24 mouse cellular contexts compared by ENCODE assay signal in the genomic region with DNA sequence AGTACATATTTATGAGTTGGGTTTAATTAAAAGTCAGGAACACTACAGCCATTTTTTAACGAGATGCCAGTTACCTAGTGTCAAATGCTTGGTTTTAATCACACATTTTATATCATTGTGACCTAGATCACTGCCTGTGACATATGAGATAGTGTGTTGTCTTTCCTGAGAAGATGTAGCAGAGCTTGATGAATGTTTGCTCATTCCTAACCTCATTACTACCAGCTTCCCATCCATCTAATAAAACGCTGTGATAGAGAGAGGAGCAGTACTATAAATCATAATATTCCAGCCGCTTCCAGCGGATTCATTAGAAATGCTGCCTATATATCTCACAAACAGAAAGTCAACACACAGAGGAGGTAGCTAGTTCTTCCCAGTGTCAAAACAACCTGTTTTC.
DNase-seq lines count a peak whose midpoint lies in the region; ATAC-seq lines count a peak whose summit lies in the region.
"Had no signal": no experiment of that assay in that cellular context is flagged by ENCODE, and none has a peak within 500 bp of the region (broad histone marks: within the 10 kb centered on the region; RNA-seq: fewer than 3 reads in every experiment).

No protein-coding gene starts in this region.

- H3K27ac ChIP-seq in hindbrain, embryonic 15.5 days (replicated peaks): no peak overlapping the region
- H3K27ac ChIP-seq in hindbrain, embryonic 12.5 days: no peak overlapping the region
- H3K27ac ChIP-seq in midbrain, embryonic 11.5 days (ENCODE audit: low read depth, low read length): no peak overlapping the region
- H3K27ac ChIP-seq in midbrain, embryonic 15.5 days: no peak overlapping the region
- H3K27ac ChIP-seq in neural tube, embryonic 12.5 days: no peak overlapping the region
- H3K27ac ChIP-seq in neural tube, embryonic 15.5 days (replicated peaks): no peak overlapping the region
- H3K27ac ChIP-seq in neural tube, embryonic 14.5 days (ENCODE audit: low read depth, low read length): no peak overlapping the region
- H3K27ac ChIP-seq: embryonic facial prominence, embryonic 10.5 days; embryonic facial prominence, embryonic 12.5 days; forebrain, embryonic 13.5 days had no signal

- no peaks in the 10 kb centered on the region for H3K9me3 ChIP-seq in hindbrain, embryonic 15.5 days
- H3K9me3 ChIP-seq in hindbrain, embryonic 12.5 days (replicated peaks): no peaks in the 10 kb centered on the region
- no peaks in the 10 kb centered on the region for H3K9me3 ChIP-seq in midbrain, embryonic 11.5 days (ENCODE audit: control insufficient read depth, low read length)
- no peaks in the 10 kb centered on the region for H3K9me3 ChIP-seq in midbrain, embryonic 15.5 days
- H3K9me3 ChIP-seq in neural tube, embryonic 12.5 days: no peaks in the 10 kb centered on the region
- no peaks in the 10 kb centered on the region for H3K9me3 ChIP-seq in neural tube, embryonic 15.5 days (replicated peaks)
- no peaks in the 10 kb centered on the region for H3K9me3 ChIP-seq in neural tube, embryonic 14.5 days (ENCODE audit: control insufficient read depth, low read length)
- H3K9me3 ChIP-seq: embryonic facial prominence, embryonic 10.5 days; embryonic facial prominence, embryonic 12.5 days; forebrain, embryonic 13.5 days; G1E had no signal

- H3K4me3 ChIP-seq in hindbrain, embryonic 15.5 days: no peak overlapping the region
- H3K4me3 ChIP-seq in hindbrain, embryonic 12.5 days: no peak overlapping the region
- no peak overlapping the region for H3K4me3 ChIP-seq in midbrain, embryonic 11.5 days (ENCODE audit: low read depth, low read length)
- H3K4me3 ChIP-seq in midbrain, embryonic 15.5 days: no peak overlapping the region
- no peak overlapping the region for H3K4me3 ChIP-seq in neural tube, embryonic 12.5 days
- H3K4me3 ChIP-seq in neural tube, embryonic 15.5 days (replicated peaks): no peak overlapping the region
- H3K4me3 ChIP-seq in neural tube, embryonic 14.5 days (ENCODE audit: low read depth, low read length): no peak overlapping the region
- H3K4me3 ChIP-seq: embryonic facial prominence, embryonic 10.5 days; embryonic facial prominence, embryonic 12.5 days; forebrain, embryonic 13.5 days had no signal

- H3K4me1 ChIP-seq in hindbrain, embryonic 15.5 days (replicated peaks): no peaks in the 10 kb centered on the region
- no peaks in the 10 kb centered on the region for H3K4me1 ChIP-seq in hindbrain, embryonic 12.5 days
- H3K4me1 ChIP-seq in midbrain, embryonic 11.5 days (ENCODE audit: control insufficient read depth, insufficient read depth, low read length): no peaks in the 10 kb centered on the region
- no peaks in the 10 kb centered on the region for H3K4me1 ChIP-seq in midbrain, embryonic 15.5 days
- H3K4me1 ChIP-seq in neural tube, embryonic 12.5 days: no peaks in the 10 kb centered on the region
- no peaks in the 10 kb centered on the region for H3K4me1 ChIP-seq in neural tube, embryonic 15.5 days
- H3K4me1 ChIP-seq in neural tube, embryonic 14.5 days (ENCODE audit: control insufficient read depth, insufficient read depth, low read length): no peaks in the 10 kb centered on the region
- H3K4me1 ChIP-seq: embryonic facial prominence, embryonic 10.5 days; embryonic facial prominence, embryonic 12.5 days; forebrain, embryonic 13.5 days had no signal

- H3K4me2 ChIP-seq in hindbrain, embryonic 15.5 days: no peak overlapping the region
- H3K4me2 ChIP-seq in hindbrain, embryonic 12.5 days (replicated peaks): no peak overlapping the region
- H3K4me2 ChIP-seq in midbrain, embryonic 11.5 days: no peak overlapping the region
- H3K4me2 ChIP-seq in midbrain, embryonic 15.5 days: no peak overlapping the region
- no peak overlapping the region for H3K4me2 ChIP-seq in neural tube, embryonic 12.5 days (replicated peaks)
- H3K4me2 ChIP-seq in neural tube, embryonic 15.5 days: no peak overlapping the region
- no peak overlapping the region for H3K4me2 ChIP-seq in neural tube, embryonic 14.5 days (ENCODE audit: low read depth, low read length)
- H3K4me2 ChIP-seq: embryonic facial prominence, embryonic 12.5 days; forebrain, embryonic 13.5 days had no signal

- no peaks in the 10 kb centered on the region for H3K36me3 ChIP-seq in hindbrain, embryonic 15.5 days
- H3K36me3 ChIP-seq in hindbrain, embryonic 12.5 days: no peaks in the 10 kb centered on the region
- H3K36me3 ChIP-seq in midbrain, embryonic 11.5 days (ENCODE audit: control insufficient read depth, insufficient read depth, low read length): no peaks in the 10 kb centered on the region
- H3K36me3 ChIP-seq in midbrain, embryonic 15.5 days (replicated peaks): no peaks in the 10 kb centered on the region
- H3K36me3 ChIP-seq in neural tube, embryonic 12.5 days: no peaks in the 10 kb centered on the region
- no peaks in the 10 kb centered on the region for H3K36me3 ChIP-seq in neural tube, embryonic 15.5 days
- H3K36me3 ChIP-seq in neural tube, embryonic 14.5 days (ENCODE audit: control insufficient read depth, insufficient read depth, low read length): no peaks in the 10 kb centered on the region
- H3K36me3 ChIP-seq: embryonic facial prominence, embryonic 10.5 days; embryonic facial prominence, embryonic 12.5 days; G1E had no signal

- DNase-seq in midbrain, embryonic 11.5 days (ENCODE audit: low spot score, missing footprints): peak; percentile 53
- DNase-seq: adrenal gland, adult 8-10 months; adrenal gland, postnatal 14 days; adrenal gland, postnatal 36 days; B cell, adult 2 months; cerebellum, adult 11-12 months; cerebellum, adult 2 months; cerebellum, adult 9-10 months; cerebellum, postnatal 10 days; cerebellum, postnatal 25 days had no signal

- WGBS in hindbrain, embryonic 15.5 days: 71% methylated on average over 4 of the region's 4 CpGs
- WGBS in hindbrain, embryonic 12.5 days: 85% methylated on average over 4 of the region's 4 CpGs
- 84% methylated on average over 4 of the region's 4 CpGs for WGBS in midbrain, embryonic 11.5 days
- 83% methylated on average over 4 of the region's 4 CpGs for WGBS in midbrain, embryonic 15.5 days
- WGBS in neural tube, embryonic 12.5 days: 76% methylated on average over 4 of the region's 4 CpGs
- WGBS in neural tube, embryonic 15.5 days: 72% methylated on average over 4 of the region's 4 CpGs
- WGBS in neural tube, embryonic 14.5 days: 72% methylated on average over 4 of the region's 4 CpGs

- no peaks in the 10 kb centered on the region for H3K27me3 ChIP-seq in hindbrain, embryonic 15.5 days
- H3K27me3 ChIP-seq in hindbrain, embryonic 12.5 days: no peaks in the 10 kb centered on the region
- H3K27me3 ChIP-seq in midbrain, embryonic 11.5 days (ENCODE audit: control insufficient read depth, insufficient read depth, low read length): no peaks in the 10 kb centered on the region
- H3K27me3 ChIP-seq in midbrain, embryonic 15.5 days (replicated peaks): no peaks in the 10 kb centered on the region
- no peaks in the 10 kb centered on the region for H3K27me3 ChIP-seq in neural tube, embryonic 12.5 days (replicated peaks)
- H3K27me3 ChIP-seq in neural tube, embryonic 15.5 days (replicated peaks): no peaks in the 10 kb centered on the region
- no peaks in the 10 kb centered on the region for H3K27me3 ChIP-seq in neural tube, embryonic 14.5 days (ENCODE audit: control insufficient read depth, insufficient read depth, low read length)
- H3K27me3 ChIP-seq: CH12.LX; embryonic facial prominence, embryonic 12.5 days; forebrain, embryonic 13.5 days; Patski had no signal

- no peak overlapping the region for H3K9ac ChIP-seq in hindbrain, embryonic 15.5 days
- H3K9ac ChIP-seq in hindbrain, embryonic 12.5 days: no peak overlapping the region
- H3K9ac ChIP-seq in midbrain, embryonic 11.5 days (ENCODE audit: low read length): no peak overlapping the region
- no peak overlapping the region for H3K9ac ChIP-seq in midbrain, embryonic 15.5 days
- no peak overlapping the region for H3K9ac ChIP-seq in neural tube, embryonic 12.5 days
- no peak overlapping the region for H3K9ac ChIP-seq in neural tube, embryonic 15.5 days (replicated peaks)
- no peak overlapping the region for H3K9ac ChIP-seq in neural tube, embryonic 14.5 days (replicated peaks; ENCODE audit: low read depth, low read length)
- H3K9ac ChIP-seq: embryonic facial prominence, embryonic 12.5 days; forebrain, embryonic 13.5 days had no signal

- 0 out of 2 replicates have a peak, but pooled peaks have one; percentile 48 for ATAC-seq in hindbrain, embryonic 15.5 days (ENCODE audit: low FRiP score, low read depth)
- ATAC-seq in hindbrain, embryonic 12.5 days (ENCODE audit: low FRiP score): no peak
- no peak for ATAC-seq in midbrain, embryonic 11.5 days (ENCODE audit: low FRiP score)
- ATAC-seq in midbrain, embryonic 15.5 days (replicated peaks): no peak
- 0 out of 2 replicates have a peak, but pooled peaks have one; percentile 65 for ATAC-seq in neural tube, embryonic 12.5 days (ENCODE audit: low FRiP score, low read depth)
- no peak for ATAC-seq in neural tube, embryonic 15.5 days (ENCODE audit: low FRiP score)
- ATAC-seq in neural tube, embryonic 14.5 days (ENCODE audit: low read depth): peak; percentile 44
- ATAC-seq: activated CD4-positive, CD25-positive, alpha-beta regulatory T cell, adult 4 months; CD4-positive, CD25-positive, alpha-beta regulatory T cell, adult 4 months; forebrain, embryonic 13.5 days; Patski had no signal

Comparison
In these comparisons a context has a peak if more than half of its experiments do, and no peak if none do; other contexts are left out.
1. ATAC-seq: peak in hindbrain, embryonic 15.5 days (single experiment), neural tube, embryonic 12.5 days (single experiment) and neural tube, embryonic 14.5 days (single experiment); none in hindbrain, embryonic 12.5 days (single experiment), midbrain, embryonic 11.5 days (single experiment), midbrain, embryonic 15.5 days (single experiment) and neural tube, embryonic 15.5 days (single experiment).